Mouse (Mus musculus): ENCODE results near the gene Ubc. TPM values are rescaled to one million over a fixed set of nuclear protein-coding genes. Genes with fewer than 3 reads are reported as not detected.
A peak's percentile ranks its signal among the peaks of the same experiment; 100 is the strongest.

The Ubc gene
- polyA plus RNA-seq, 1 experiment from 2014 or later, result 861 TPM

- WGBS, result 93% methylated on average over 5 of the region's 5 CpGs
- Histone ChIP-seq H3K9me3 (ENCODE audit: control insufficient read depth, low read length) (no peaks in the 10 kb centered on the region), H3K9ac (ENCODE audit: low read length) (no peak overlapping the region), H3K27me3 (ENCODE audit: control insufficient read depth, insufficient read depth, low read length) (no peaks in the 10 kb centered on the region), H3K4me2 (ENCODE audit: low read length) (no peak overlapping the region), H3K27ac (replicated peaks in 1 of 2; ENCODE audit: control insufficient read depth in 1 of 2, insufficient read depth in 1 of 2, low read depth in 2 of 2, low read length in 2 of 2) (no peak overlapping the region), H3K4me1 (ENCODE audit: control insufficient read depth in 2 of 2, insufficient read depth in 2 of 2, low read length in 2 of 2) (peaks cover 0 to 3% of the 10 kb centered on the region in 2 experiments; a peak in 2 of 4 replicates), H3K36me3 (ENCODE audit: control insufficient read depth, insufficient read depth, low read length) (no peaks in the 10 kb centered on the region), H3K4me3 (ENCODE audit: control insufficient read depth in 1 of 2, insufficient read depth in 1 of 2, low read depth in 1 of 2, low read length in 2 of 2) (no peak overlapping the region)
- no peak for ATAC-seq (ENCODE audit: insufficient number of reproducible peaks, insufficient read depth, low FRiP score, low read depth)
These were observed 37.2 kb downstream of the Ubc start for GRCm38 (mm10) chr5:125352781-125353294.

GRCm38 (mm10) chr5:125351939-125352338, 38.1 kb downstream of the Ubc start:
- peaks cover 0 to 3% of the 10 kb centered on the region in 2 experiments; a peak in 2 of 4 replicates for H3K4me1 ChIP-seq (ENCODE audit: control insufficient read depth in 2 of 2, insufficient read depth in 2 of 2, low read length in 2 of 2)
- H3K36me3 ChIP-seq (ENCODE audit: control insufficient read depth, insufficient read depth, low read length), result no peaks in the 10 kb centered on the region
- no peak for ATAC-seq (ENCODE audit: insufficient number of reproducible peaks, insufficient read depth, low FRiP score, low read depth)
- no peaks in the 10 kb centered on the region for H3K9me3 ChIP-seq (ENCODE audit: control insufficient read depth, low read length)
- H3K27ac ChIP-seq (replicated peaks in 1 of 2; ENCODE audit: control insufficient read depth in 1 of 2, insufficient read depth in 1 of 2, low read depth in 2 of 2, low read length in 2 of 2), result no peak overlapping the region
- WGBS, result 89% methylated on average over 5 of the region's 5 CpGs
- no peak overlapping the region for H3K4me2 ChIP-seq (ENCODE audit: low read length)
- H3K27me3 ChIP-seq (ENCODE audit: control insufficient read depth, insufficient read depth, low read length), result no peaks in the 10 kb centered on the region
- no peak overlapping the region for H3K4me3 ChIP-seq (ENCODE audit: control insufficient read depth in 1 of 2, insufficient read depth in 1 of 2, low read depth in 1 of 2, low read length in 2 of 2)
- H3K9ac ChIP-seq (ENCODE audit: low read length), result no peak overlapping the region

DNA sequence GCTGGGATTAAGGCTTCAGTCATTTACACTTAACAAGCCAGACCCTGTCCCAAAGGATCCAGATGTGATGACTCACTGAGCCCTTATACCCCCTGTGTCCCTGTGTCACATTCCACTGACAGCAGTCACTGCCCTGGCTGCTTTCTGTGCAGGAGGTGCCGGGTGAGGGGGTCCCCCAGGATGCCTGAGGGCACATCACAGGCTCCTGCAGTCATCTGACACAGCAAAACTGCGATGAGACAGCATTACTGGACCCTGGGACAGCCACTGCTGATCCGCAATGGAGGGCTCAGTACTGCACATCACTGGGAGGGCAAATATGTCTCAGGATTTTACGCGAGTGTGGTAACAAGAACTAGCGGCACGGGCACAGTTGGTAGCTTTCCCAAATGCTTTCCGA, 38.9 kb downstream of the Ubc start:
- no peaks in the 10 kb centered on the region for H3K27me3 ChIP-seq (ENCODE audit: control insufficient read depth, insufficient read depth, low read length)
- H3K27ac ChIP-seq (replicated peaks in 1 of 2; ENCODE audit: control insufficient read depth in 1 of 2, insufficient read depth in 1 of 2, low read depth in 2 of 2, low read length in 2 of 2), result no peak overlapping the region
- no peaks in the 10 kb centered on the region for H3K36me3 ChIP-seq (ENCODE audit: control insufficient read depth, insufficient read depth, low read length)
- H3K4me1 ChIP-seq (ENCODE audit: control insufficient read depth in 2 of 2, insufficient read depth in 2 of 2, low read length in 2 of 2), result peaks cover 0 to 3% of the 10 kb centered on the region in 2 experiments; a peak in 2 of 4 replicates
- no peak overlapping the region for H3K9ac ChIP-seq (ENCODE audit: low read length)
- no peaks in the 10 kb centered on the region for H3K9me3 ChIP-seq (ENCODE audit: control insufficient read depth, low read length)
- H3K4me2 ChIP-seq (ENCODE audit: low read length), result no peak overlapping the region
- ATAC-seq (ENCODE audit: insufficient number of reproducible peaks, insufficient read depth, low FRiP score, low read depth), result no peak
- H3K4me3 ChIP-seq (ENCODE audit: control insufficient read depth in 1 of 2, insufficient read depth in 1 of 2, low read depth in 1 of 2, low read length in 2 of 2), result no peak overlapping the region
- 67% methylated on average over 8 of the region's 8 CpGs for WGBS

DNA sequence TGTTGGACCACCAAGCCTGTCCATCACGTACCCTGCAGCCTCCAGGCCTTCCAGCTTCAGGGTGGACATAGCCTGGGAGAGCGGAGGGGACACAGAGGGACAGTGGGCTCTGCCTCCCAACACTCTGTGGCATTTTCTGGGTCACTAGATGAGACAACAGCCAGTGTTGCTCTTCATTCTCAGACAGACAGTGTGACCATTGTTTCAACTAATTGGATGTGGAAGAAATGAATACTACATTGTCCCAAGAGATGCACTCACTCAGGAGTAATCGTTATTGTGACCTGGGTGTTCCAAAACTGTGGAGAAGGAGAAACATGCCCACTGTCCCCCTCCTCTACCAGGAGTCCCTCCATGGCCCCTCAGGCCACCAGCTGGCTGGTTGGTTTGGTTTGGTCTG, 40.6 kb downstream of the Ubc start:
- H3K4me1 ChIP-seq (ENCODE audit: control insufficient read depth in 2 of 2, insufficient read depth in 2 of 2, low read length in 2 of 2), result no peaks in the 10 kb centered on the region; a peak in 1 of 4 replicates
- no peaks in the 10 kb centered on the region for H3K36me3 ChIP-seq (ENCODE audit: control insufficient read depth, insufficient read depth, low read length)
- no peak overlapping the region for H3K4me2 ChIP-seq (ENCODE audit: low read length)
- H3K27me3 ChIP-seq (ENCODE audit: control insufficient read depth, insufficient read depth, low read length), result no peaks in the 10 kb centered on the region
- 84% methylated on average over 3 of the region's 3 CpGs for WGBS
- no peak for ATAC-seq (ENCODE audit: insufficient number of reproducible peaks, insufficient read depth, low FRiP score, low read depth)
- no peak overlapping the region for H3K27ac ChIP-seq (replicated peaks in 1 of 2; ENCODE audit: control insufficient read depth in 1 of 2, insufficient read depth in 1 of 2, low read depth in 2 of 2, low read length in 2 of 2)
- no peak overlapping the region for H3K9ac ChIP-seq (ENCODE audit: low read length)
- no peak overlapping the region for H3K4me3 ChIP-seq (ENCODE audit: control insufficient read depth in 1 of 2, insufficient read depth in 1 of 2, low read depth in 1 of 2, low read length in 2 of 2)
- no peaks in the 10 kb centered on the region for H3K9me3 ChIP-seq (ENCODE audit: control insufficient read depth, low read length)

DNA sequence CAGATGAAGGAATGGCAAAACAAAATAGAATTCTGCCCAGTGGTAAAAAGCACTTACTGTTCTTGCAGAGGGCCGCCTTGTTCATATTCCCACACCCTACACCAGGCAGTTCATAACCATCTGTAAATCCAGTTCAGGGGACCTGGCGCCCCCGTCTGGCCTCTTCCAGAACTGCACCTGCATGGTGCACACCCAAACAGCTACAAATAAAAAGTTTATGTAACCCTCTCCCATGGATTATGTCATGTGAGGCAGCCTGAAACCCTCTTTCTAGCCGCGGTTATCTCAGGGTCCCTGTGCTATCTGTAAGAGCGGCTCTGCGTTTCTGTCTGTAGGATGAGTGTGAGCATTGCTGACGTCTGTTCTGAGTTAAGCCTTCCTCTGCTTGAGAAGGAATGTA, 41.5 kb downstream of the Ubc start:
- H3K4me1 ChIP-seq (ENCODE audit: control insufficient read depth in 2 of 2, insufficient read depth in 2 of 2, low read length in 2 of 2), result no peaks in the 10 kb centered on the region; a peak in 1 of 4 replicates
- no peak overlapping the region for H3K9ac ChIP-seq (ENCODE audit: low read length)
- H3K27me3 ChIP-seq (ENCODE audit: control insufficient read depth, insufficient read depth, low read length), result no peaks in the 10 kb centered on the region
- WGBS, result 15% methylated on average over 8 of the region's 8 CpGs
- no peak for ATAC-seq (ENCODE audit: insufficient number of reproducible peaks, insufficient read depth, low FRiP score, low read depth)
- no peak overlapping the region for H3K4me2 ChIP-seq (ENCODE audit: low read length)
- no peak overlapping the region for H3K27ac ChIP-seq (replicated peaks in 1 of 2; ENCODE audit: control insufficient read depth in 1 of 2, insufficient read depth in 1 of 2, low read depth in 2 of 2, low read length in 2 of 2)
- no peak overlapping the region for H3K4me3 ChIP-seq (ENCODE audit: control insufficient read depth in 1 of 2, insufficient read depth in 1 of 2, low read depth in 1 of 2, low read length in 2 of 2)
- H3K36me3 ChIP-seq (ENCODE audit: control insufficient read depth, insufficient read depth, low read length), result no peaks in the 10 kb centered on the region
- H3K9me3 ChIP-seq (ENCODE audit: control insufficient read depth, low read length), result no peaks in the 10 kb centered on the region

DNA sequence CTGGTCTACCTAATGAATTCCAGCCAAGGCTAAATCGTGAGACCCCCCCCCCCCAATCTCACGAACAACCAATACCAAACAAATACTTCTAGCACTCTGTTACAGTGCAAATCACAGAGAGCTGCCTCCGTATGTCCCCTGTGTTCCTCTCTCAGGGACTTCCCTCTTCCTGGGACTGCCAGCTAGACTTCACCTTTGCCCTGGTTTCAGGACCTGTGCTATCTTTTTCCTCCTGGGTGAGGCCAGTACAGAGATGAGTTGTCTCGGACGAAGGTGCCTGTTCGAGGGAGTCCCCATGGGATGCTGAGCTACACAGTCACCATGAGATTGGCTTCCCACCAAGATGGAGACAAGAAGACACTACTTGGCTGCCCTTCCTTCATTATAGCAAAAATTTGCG, 41.9 kb downstream of the Ubc start:
- Histone ChIP-seq H3K27ac (replicated peaks in 1 of 2; ENCODE audit: control insufficient read depth in 1 of 2, insufficient read depth in 1 of 2, low read depth in 2 of 2, low read length in 2 of 2) (no peak overlapping the region), H3K4me1 (ENCODE audit: control insufficient read depth in 2 of 2, insufficient read depth in 2 of 2, low read length in 2 of 2) (no peaks in the 10 kb centered on the region; a peak in 1 of 4 replicates), H3K9ac (ENCODE audit: low read length) (no peak overlapping the region), H3K9me3 (ENCODE audit: control insufficient read depth, low read length) (no peaks in the 10 kb centered on the region), H3K36me3 (ENCODE audit: control insufficient read depth, insufficient read depth, low read length) (no peaks in the 10 kb centered on the region), H3K4me3 (ENCODE audit: control insufficient read depth in 1 of 2, insufficient read depth in 1 of 2, low read depth in 1 of 2, low read length in 2 of 2) (no peak overlapping the region), H3K4me2 (ENCODE audit: low read length) (no peak overlapping the region), H3K27me3 (ENCODE audit: control insufficient read depth, insufficient read depth, low read length) (no peaks in the 10 kb centered on the region)
- ATAC-seq (ENCODE audit: insufficient number of reproducible peaks, insufficient read depth, low FRiP score, low read depth), result no peak
- 68% methylated on average over 7 of the region's 7 CpGs for WGBS

DNA sequence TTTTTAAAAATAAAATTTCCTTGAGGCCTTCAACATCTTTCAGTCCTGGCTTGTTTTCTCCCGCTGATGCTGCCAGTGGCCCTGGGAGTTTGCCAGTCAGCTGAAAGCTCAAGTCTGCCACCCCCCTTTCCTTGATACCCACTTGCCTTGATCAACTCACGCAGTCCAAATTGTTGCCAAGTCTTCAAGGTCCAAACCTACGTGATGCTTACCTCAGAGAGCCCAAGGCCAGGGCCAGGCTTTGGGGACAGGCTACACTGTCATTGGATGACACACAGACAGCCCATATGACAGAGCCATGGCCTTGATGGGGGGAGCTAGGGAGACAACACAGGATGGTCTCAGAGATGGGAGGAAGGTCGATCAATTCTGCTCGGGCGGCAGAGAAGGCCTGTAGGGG, 45.7 kb downstream of the Ubc start:
- H3K4me2 ChIP-seq (ENCODE audit: low read length), result no peak overlapping the region
- 93% methylated on average over 6 of the region's 6 CpGs for WGBS
- H3K27ac ChIP-seq (replicated peaks in 1 of 2; ENCODE audit: control insufficient read depth in 1 of 2, insufficient read depth in 1 of 2, low read depth in 2 of 2, low read length in 2 of 2), result no peak overlapping the region
- no peaks in the 10 kb centered on the region for H3K27me3 ChIP-seq (ENCODE audit: control insufficient read depth, insufficient read depth, low read length)
- no peak overlapping the region for H3K4me3 ChIP-seq (ENCODE audit: control insufficient read depth in 1 of 2, insufficient read depth in 1 of 2, low read depth in 1 of 2, low read length in 2 of 2)
- no peak overlapping the region for H3K9ac ChIP-seq (ENCODE audit: low read length)
- no peaks in the 10 kb centered on the region for H3K36me3 ChIP-seq (ENCODE audit: control insufficient read depth, insufficient read depth, low read length)
- no peaks in the 10 kb centered on the region for H3K9me3 ChIP-seq (ENCODE audit: control insufficient read depth, low read length)
- no peak for ATAC-seq (ENCODE audit: insufficient number of reproducible peaks, insufficient read depth, low FRiP score, low read depth)
- H3K4me1 ChIP-seq (ENCODE audit: control insufficient read depth in 2 of 2, insufficient read depth in 2 of 2, low read length in 2 of 2), result peaks cover 11 to 23% of the 10 kb centered on the region in 2 experiments

- H3K9ac ChIP-seq (ENCODE audit: low read length), result peak overlapping the region; percentile 76
- H3K27me3 ChIP-seq (ENCODE audit: control insufficient read depth, insufficient read depth, low read length), result no peaks in the 10 kb centered on the region
- peak overlapping the region; percentile 94 for H3K4me2 ChIP-seq (ENCODE audit: low read length)
- peaks cover 24 to 44% of the 10 kb centered on the region in 2 experiments for H3K4me1 ChIP-seq (ENCODE audit: control insufficient read depth in 2 of 2, insufficient read depth in 2 of 2, low read length in 2 of 2)
- H3K27ac ChIP-seq (replicated peaks in 1 of 2; ENCODE audit: control insufficient read depth in 1 of 2, insufficient read depth in 1 of 2, low read depth in 2 of 2, low read length in 2 of 2), result peak overlapping the region; percentile 19 to 61
- H3K36me3 ChIP-seq (ENCODE audit: control insufficient read depth, insufficient read depth, low read length), result no peaks in the 10 kb centered on the region
- 14% methylated on average over 14 of the region's 14 CpGs for WGBS
- H3K9me3 ChIP-seq (ENCODE audit: control insufficient read depth, low read length), result no peaks in the 10 kb centered on the region
- H3K4me3 ChIP-seq (ENCODE audit: control insufficient read depth in 1 of 2, insufficient read depth in 1 of 2, low read depth in 1 of 2, low read length in 2 of 2), result peak overlapping the region; percentile 68 to 80
- no peak for ATAC-seq (ENCODE audit: insufficient number of reproducible peaks, insufficient read depth, low FRiP score, low read depth)
These were observed 48.4 kb downstream of the Ubc start for GRCm38 (mm10) chr5:125341459-125342090.

Measured in heart, embryonic 14.5 days (tissue).